In the genomic region with DNA sequence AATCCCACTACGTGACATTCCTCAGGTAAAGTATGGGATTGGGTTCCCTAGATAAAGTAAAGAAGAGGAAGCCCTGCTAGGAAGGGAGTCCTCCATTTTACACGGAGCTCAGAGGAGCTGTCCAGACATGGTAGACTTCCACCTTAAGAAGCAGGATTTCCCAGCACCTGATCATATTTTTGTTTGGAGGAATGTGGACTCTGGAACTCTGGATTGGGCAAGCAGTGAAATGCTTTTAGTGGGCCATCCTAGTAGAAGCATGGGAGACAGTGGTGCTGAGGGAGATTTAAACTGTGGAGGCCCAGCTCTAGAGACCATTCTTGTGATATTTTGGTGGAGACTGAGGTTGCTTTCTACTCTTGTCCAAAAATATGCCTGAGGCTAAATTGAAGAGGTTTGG, we compare ENCODE assay signal across 18 mouse cellular contexts. TPM values are rescaled to one million over a fixed set of nuclear protein-coding genes. Genes with fewer than 3 reads are reported as not detected.
"Had no signal": no experiment of that assay in that cellular context is flagged by ENCODE, and none has a peak within 500 bp of the region (broad histone marks: within the 10 kb centered on the region; RNA-seq: fewer than 3 reads in every experiment).

No protein-coding gene starts in this region.

- H3K27ac ChIP-seq: lung, embryonic 15.5 days; macrophage; midbrain, embryonic 13.5 days; midbrain, embryonic 15.5 days; neural tube, embryonic 12.5 days; stomach, embryonic 15.5 days; stomach, postnatal 0 days had no signal

- H3K4me2 ChIP-seq: lung, embryonic 15.5 days; midbrain, embryonic 11.5 days; midbrain, embryonic 13.5 days; midbrain, embryonic 15.5 days; neural tube, embryonic 12.5 days; stomach, embryonic 15.5 days had no signal

- ATAC-seq: lung, postnatal 0 days; midbrain, embryonic 13.5 days; midbrain, embryonic 15.5 days had no signal

- H3K9me3 ChIP-seq: lung, embryonic 15.5 days; megakaryocyte, embryonic 14.5 days; midbrain, embryonic 13.5 days; midbrain, embryonic 15.5 days; neural tube, embryonic 12.5 days; stomach, embryonic 15.5 days had no signal

- H3K4me1 ChIP-seq: lung, embryonic 15.5 days; midbrain, embryonic 15.5 days; neural tube, embryonic 12.5 days; stomach, embryonic 15.5 days had no signal

- DNase-seq: lung, adult 2 months; lung, postnatal 14 days; lung, postnatal 36 days; right cerebral cortex, postnatal 14 days; thymus, adult 2 months; thymus, postnatal 25 days; thymus, postnatal 4 days had no signal

- H3K27me3 ChIP-seq: lung, embryonic 15.5 days; megakaryocyte, embryonic 14.5 days; midbrain, embryonic 13.5 days; midbrain, embryonic 15.5 days; neural tube, embryonic 12.5 days; stomach, embryonic 15.5 days had no signal

- H3K36me3 ChIP-seq: lung, embryonic 15.5 days; midbrain, embryonic 13.5 days; midbrain, embryonic 15.5 days; neural tube, embryonic 12.5 days; stomach, embryonic 15.5 days had no signal

- H3K4me3 ChIP-seq: lung, embryonic 15.5 days; megakaryocyte, embryonic 14.5 days; midbrain, embryonic 13.5 days; midbrain, embryonic 15.5 days; neural tube, embryonic 12.5 days; stomach, embryonic 15.5 days had no signal

- H3K9ac ChIP-seq: lung, embryonic 15.5 days; midbrain, embryonic 13.5 days; midbrain, embryonic 15.5 days; neural tube, embryonic 12.5 days; stomach, embryonic 15.5 days had no signal

RNA-seq across cellular contexts. Expression of a gene that starts 59.3 kb away (rescaled TPM):
- total RNA-seq: midbrain, postnatal 0 days had no signal
- polyA plus RNA-seq: lung, adult 2 months; thymus, adult 2 months had no signal
